Mouse (Mus musculus) hindbrain, embryonic 10.5 days (tissue): ENCODE measurements around the gene Ostm1. TPM values are rescaled to one million over a fixed set of nuclear protein-coding genes. Genes with fewer than 3 reads are reported as not detected.
A peak's percentile ranks its signal among the peaks of the same experiment; 100 is the strongest.

ENCODE experiments used
- DNase-seq: peaks from one replicate; pipeline ENCODE4 v3.0.0-alpha.2; 2017; ENCODE audit warnings: low spot score
- H3K27ac ChIP-seq: fragments of 300-500 bp; sonication (generic); 2 replicates; pipeline ENCODE4 v1.5.1; 2016; ENCODE audit warnings: mild to moderate bottlenecking, moderate library complexity
- H3K27me3 ChIP-seq: fragments of 300-500 bp; sonication (generic); 2 replicates; pipeline ENCODE4 v1.6.1; 2016; ENCODE audit warnings: mild to moderate bottlenecking; ENCODE audit not compliant: poor library complexity, insufficient read depth, severe bottlenecking
- H3K36me3 ChIP-seq: fragments of 300-500 bp; sonication (generic); 2 replicates; pipeline ENCODE4 v1.6.1; 2016; ENCODE audit warnings: mild to moderate bottlenecking, moderate library complexity
- H3K4me1 ChIP-seq: fragments of 300-500 bp; sonication (generic); replicated peaks from 2 replicates; pipeline ENCODE4 v1.6.1; 2016; ENCODE audit warnings: mild to moderate bottlenecking
- H3K4me3 ChIP-seq: fragments of 300-500 bp; sonication (generic); 2 replicates; pipeline ENCODE4 v1.5.1; 2016; ENCODE audit warnings: mild to moderate bottlenecking, moderate library complexity
- H3K9me3 ChIP-seq: fragments of 300-500 bp; sonication (generic); 2 replicates; pipeline ENCODE4 v1.6.1; 2016; ENCODE audit warnings: mild to moderate bottlenecking, moderate library complexity
- WGBS: fragments of 180-500 bp; shearing (Covaris S2); methylation state at CpG from one replicate; pipeline ENCODE4 v1.1.7; 2016; 5-methylcytosine and 5-hydroxymethylcytosine counted together
- polyA plus RNA-seq: library from polyadenylated mRNA; unstranded; fragments of >200 nt; fragmentation: Nextera tagmentation; extraction: Ambion mirVana; gene quantifications from 2 replicates; pipeline ENCODE4 v1.2.1, GENCODE M21; 2016

Gene Ostm1
- polyA plus RNA-seq, 1 experiment from 2014 or later: 16.1 TPM

- Histone ChIP-seq H3K4me3 (no peak overlapping the region), H3K36me3 (no peaks in the 10 kb centered on the region), H3K27me3 (peaks cover 100% of the 10 kb centered on the region), H3K4me1 (peaks cover 44% of the 10 kb centered on the region), H3K27ac (no peak overlapping the region), H3K9me3 (no peaks in the 10 kb centered on the region)
- no peak for DNase-seq
- 2% methylated on average over 15 of the region's 15 CpGs for WGBS
Measured at GRCm38 (mm10) chr10:42578281-42578675, 5.3 kb upstream of the Ostm1 start.

- Histone ChIP-seq H3K27ac (no peak overlapping the region), H3K27me3 (peaks cover 100% of the 10 kb centered on the region), H3K4me3 (peak overlapping the region; percentile 39), H3K36me3 (no peaks in the 10 kb centered on the region), H3K4me1 (peaks cover 48% of the 10 kb centered on the region), H3K9me3 (no peaks in the 10 kb centered on the region)
- 1% methylated on average over 22 of the region's 22 CpGs for WGBS
- no peak for DNase-seq
Measured at GRCm38 (mm10) chr10:42578698-42579474, 4.7 kb upstream of the Ostm1 start.

- H3K4me1 ChIP-seq: peaks cover 55% of the 10 kb centered on the region
- WGBS: under 1% methylated on average over 41 of the region's 41 CpGs
- H3K9me3 ChIP-seq: no peaks in the 10 kb centered on the region
- no peak overlapping the region for H3K27ac ChIP-seq
- no peak for DNase-seq
- no peaks in the 10 kb centered on the region for H3K36me3 ChIP-seq
- peak overlapping the region; percentile 39 for H3K4me3 ChIP-seq
- peaks cover 100% of the 10 kb centered on the region for H3K27me3 ChIP-seq
Measured at GRCm38 (mm10) chr10:42579475-42580130, 4.0 kb upstream of the Ostm1 start.

- H3K9me3 ChIP-seq: no peaks in the 10 kb centered on the region
- H3K27me3 ChIP-seq: peaks cover 100% of the 10 kb centered on the region
- H3K4me1 ChIP-seq: peaks cover 61% of the 10 kb centered on the region
- 1% methylated on average over 29 of the region's 29 CpGs for WGBS
- no peak for DNase-seq
- no peaks in the 10 kb centered on the region for H3K36me3 ChIP-seq
- no peak overlapping the region for H3K27ac ChIP-seq
- peak overlapping the region; percentile 39 for H3K4me3 ChIP-seq
Measured at GRCm38 (mm10) chr10:42580131-42580950, 3.3 kb upstream of the Ostm1 start.

- H3K36me3 ChIP-seq: no peaks in the 10 kb centered on the region
- H3K27me3 ChIP-seq: peaks cover 100% of the 10 kb centered on the region
- DNase-seq: no peak
- H3K27ac ChIP-seq: no peak overlapping the region
- WGBS: 2% methylated on average over 7 of the region's 7 CpGs
- H3K4me1 ChIP-seq: peaks cover 61% of the 10 kb centered on the region
- peak overlapping the region; percentile 39; the same call in 1 of the 2 replicates for H3K4me3 ChIP-seq
- no peaks in the 10 kb centered on the region for H3K9me3 ChIP-seq
Measured at GRCm38 (mm10) chr10:42580951-42581277, 2.7 kb upstream of the Ostm1 start.

- H3K27ac ChIP-seq: peak overlapping the region; percentile 50; the same call in 1 of the 2 replicates
- under 1% methylated on average over 45 of the region's 45 CpGs for WGBS
Measured at GRCm38 (mm10) chr10:42581694-42582565, 1.7 kb upstream of the Ostm1 start.

GRCm38 (mm10) chr10:42582566-42583110 is 984 bp upstream of the Ostm1 start:
- WGBS: under 1% methylated on average over 44 of the region's 44 CpGs
- peaks cover 100% of the 10 kb centered on the region for H3K27me3 ChIP-seq
- H3K4me3 ChIP-seq: peak overlapping the region; percentile 39
- peak; percentile 68 for DNase-seq
- 0 out of 2 replicates have a peak overlapping the region, but pooled peaks have one; percentile 3 for H3K27ac ChIP-seq
- H3K36me3 ChIP-seq: no peaks in the 10 kb centered on the region
- H3K4me1 ChIP-seq: peaks cover 61% of the 10 kb centered on the region
- H3K9me3 ChIP-seq: peaks cover 4% of the 10 kb centered on the region

More at GRCm38 (mm10) chr10:42581694-42582565, 1.7 kb upstream of the Ostm1 start:
- peak; percentile 67 for DNase-seq
- no peaks in the 10 kb centered on the region for H3K36me3 ChIP-seq
- peaks cover 61% of the 10 kb centered on the region for H3K4me1 ChIP-seq
- H3K4me3 ChIP-seq: peak overlapping the region; percentile 39
- H3K27me3 ChIP-seq: peaks cover 100% of the 10 kb centered on the region
- peaks cover 4% of the 10 kb centered on the region for H3K9me3 ChIP-seq

- H3K36me3 ChIP-seq: no peaks in the 10 kb centered on the region
- peaks cover 4% of the 10 kb centered on the region for H3K9me3 ChIP-seq
- DNase-seq: no peak
- H3K27me3 ChIP-seq: peaks cover 100% of the 10 kb centered on the region
- WGBS: under 1% methylated on average over 32 of the region's 32 CpGs
- no peak overlapping the region for H3K27ac ChIP-seq
- H3K4me3 ChIP-seq: peak overlapping the region; percentile 39
- peaks cover 53% of the 10 kb centered on the region for H3K4me1 ChIP-seq
Measured at GRCm38 (mm10) chr10:42583902-42584435, 347 bp downstream of the Ostm1 start.

- H3K4me1 ChIP-seq: peaks cover 48% of the 10 kb centered on the region
- DNase-seq: peak; percentile 63
- peaks cover 4% of the 10 kb centered on the region for H3K9me3 ChIP-seq
- under 1% methylated on average over 37 of the region's 37 CpGs for WGBS
- H3K36me3 ChIP-seq: no peaks in the 10 kb centered on the region
- H3K27me3 ChIP-seq: peaks cover 100% of the 10 kb centered on the region
- peak overlapping the region; percentile 39 for H3K4me3 ChIP-seq
- no peak overlapping the region for H3K27ac ChIP-seq
Measured at GRCm38 (mm10) chr10:42584436-42584983, 888 bp downstream of the Ostm1 start.

- H3K9me3 ChIP-seq: peaks cover 4% of the 10 kb centered on the region
- H3K4me1 ChIP-seq: peaks cover 43% of the 10 kb centered on the region
- WGBS: 1% methylated on average over 8 of the region's 8 CpGs
- H3K27me3 ChIP-seq: peaks cover 100% of the 10 kb centered on the region
- no peaks in the 10 kb centered on the region for H3K36me3 ChIP-seq
- peak overlapping the region; percentile 39 for H3K4me3 ChIP-seq
- no peak for DNase-seq
- H3K27ac ChIP-seq: no peak overlapping the region
Measured at GRCm38 (mm10) chr10:42585156-42585555, 1.5 kb downstream of the Ostm1 start.

GRCm38 (mm10) chr10:42585596-42586305 is 2.1 kb downstream of the Ostm1 start:
- peaks cover 100% of the 10 kb centered on the region for H3K27me3 ChIP-seq
- peaks cover 43% of the 10 kb centered on the region for H3K4me1 ChIP-seq
- no peak overlapping the region for H3K4me3 ChIP-seq
- no peaks in the 10 kb centered on the region for H3K36me3 ChIP-seq
- no peak for DNase-seq
- WGBS: 5% methylated on average over 22 of the region's 22 CpGs
- H3K27ac ChIP-seq: no peak overlapping the region
- H3K9me3 ChIP-seq: peaks cover 4% of the 10 kb centered on the region
